Mouse (Mus musculus): ENCODE data around the gene Dnmt3b.

Dnmt3b gene

DNA sequence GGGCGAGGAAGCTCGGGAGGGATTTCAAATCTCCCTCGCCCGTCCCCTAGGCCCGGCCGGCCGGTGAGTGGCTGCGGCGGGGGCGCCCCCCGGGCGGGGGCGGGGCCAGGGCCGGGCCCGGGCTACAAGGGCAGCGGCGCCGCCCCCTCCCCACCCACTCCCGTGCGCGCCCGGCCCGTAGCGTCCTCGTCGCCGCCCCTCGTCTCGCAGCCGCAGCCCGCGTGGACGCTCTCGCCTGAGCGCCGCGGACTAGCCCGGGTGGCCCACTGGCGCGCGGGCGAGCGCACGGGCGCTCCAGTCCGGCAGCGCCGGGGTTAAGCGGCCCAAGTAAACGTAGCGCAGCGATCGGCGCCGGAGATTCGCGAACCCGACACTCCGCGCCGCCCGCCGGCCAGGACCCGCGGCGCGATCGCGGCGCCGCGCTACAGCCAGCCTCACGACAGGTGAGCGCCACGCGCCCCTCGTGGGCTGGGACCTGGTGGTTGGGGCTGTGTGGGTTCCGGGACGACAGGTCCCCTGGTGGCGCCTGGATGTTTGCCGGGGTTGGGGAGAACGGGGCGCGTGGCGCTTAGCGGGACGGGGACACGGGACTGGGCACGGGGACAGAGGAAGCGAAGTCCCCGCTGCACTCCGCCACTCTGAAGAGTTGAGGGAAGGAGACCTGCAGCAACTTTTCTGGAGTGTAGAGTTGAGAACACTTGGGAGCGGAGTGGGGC lies at the start of gene Dnmt3b:
Gene Dnmt3b (plus strand): TSS at position 153 of the 716 bp plus-strand sequence.
- DNase-seq (ENCODE audit: low spot score in 2 of 2): peak; percentile 22 to 26

DNA sequence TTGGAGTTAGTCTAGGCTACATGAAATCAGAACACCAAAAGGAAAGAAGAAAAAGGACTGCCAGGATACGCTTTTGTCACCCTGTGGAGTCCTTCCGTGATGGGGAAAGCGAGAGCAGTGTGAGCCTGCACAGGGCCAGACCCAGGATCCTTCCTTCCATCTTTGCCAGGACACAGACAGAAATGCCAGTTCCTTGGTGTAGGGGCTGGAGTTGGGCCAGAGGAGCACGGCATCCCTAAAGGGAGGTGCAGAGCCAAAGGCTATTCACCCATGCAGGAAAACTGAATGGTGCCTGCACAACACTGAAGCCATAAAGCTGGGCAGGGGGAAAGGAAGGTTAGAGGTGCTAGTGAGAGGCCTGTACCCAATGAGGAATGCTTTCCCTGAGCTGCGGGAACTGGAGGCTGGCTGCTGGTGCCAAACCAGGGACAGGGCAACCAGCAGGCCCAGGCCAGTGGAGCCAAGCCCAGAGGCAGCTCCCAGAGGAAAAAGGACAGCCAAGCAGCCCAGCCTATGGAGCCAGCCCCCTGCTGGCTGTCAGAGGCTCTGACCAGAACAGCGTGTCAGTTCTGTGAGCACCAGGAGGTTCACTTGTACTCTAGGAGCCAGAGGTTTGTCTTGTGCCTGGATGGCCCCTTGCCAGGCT lies 49.1 kb upstream of the Dnmt3b start:
- DNase-seq (ENCODE audit: low spot score in 2 of 2): peak; percentile 19 to 21

DNA sequence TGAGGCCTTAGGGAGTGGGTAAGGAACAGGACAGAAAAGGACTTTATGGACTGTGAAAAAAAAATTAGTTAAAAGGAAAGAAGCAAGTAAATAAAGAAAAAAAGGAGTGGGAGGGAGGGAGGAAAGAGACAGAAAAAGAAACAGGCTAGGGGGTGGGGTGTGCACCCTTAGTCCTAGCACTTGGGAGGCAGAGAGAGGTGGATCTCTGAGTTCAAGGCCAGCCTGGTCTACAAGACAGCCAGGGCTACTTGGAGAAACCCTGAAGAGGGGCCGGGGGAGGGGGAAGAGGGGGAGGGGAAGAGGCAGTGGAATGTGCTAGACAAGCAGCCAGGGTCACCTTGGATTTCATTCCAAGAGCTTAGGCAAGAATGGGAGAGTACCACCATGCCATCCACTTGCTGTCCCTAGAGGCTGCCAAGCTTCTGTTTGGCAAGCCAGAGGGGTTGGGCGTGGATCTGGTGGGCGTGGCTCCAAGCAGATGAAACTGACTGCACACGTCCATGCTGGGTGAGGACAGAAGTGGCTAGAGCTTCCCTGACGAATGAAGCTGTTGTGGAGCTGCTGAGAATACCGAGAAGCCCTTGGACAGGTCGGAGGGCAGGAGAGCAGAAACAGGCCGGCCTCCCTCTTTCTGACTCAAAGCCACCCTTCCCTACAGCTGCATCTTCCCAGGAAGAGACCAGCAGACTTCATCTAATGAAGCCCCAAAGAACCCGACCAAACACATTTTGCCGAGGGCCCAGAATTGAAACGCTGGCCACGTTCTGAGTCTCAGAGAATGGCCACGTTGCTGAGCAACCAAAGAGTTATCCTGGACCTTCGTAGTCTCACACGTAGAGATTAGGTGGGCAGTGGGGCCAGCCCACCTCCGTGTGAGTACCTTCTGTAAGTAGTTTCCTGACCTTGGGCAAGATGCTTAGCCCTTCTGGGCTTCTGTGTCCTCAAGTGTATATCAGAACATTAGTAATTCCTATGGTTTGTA lies 48.3 kb upstream of the Dnmt3b start:
- DNase-seq (ENCODE audit: low spot score in 2 of 2): peak in 1 of 2 experiments; percentile 20

DNA sequence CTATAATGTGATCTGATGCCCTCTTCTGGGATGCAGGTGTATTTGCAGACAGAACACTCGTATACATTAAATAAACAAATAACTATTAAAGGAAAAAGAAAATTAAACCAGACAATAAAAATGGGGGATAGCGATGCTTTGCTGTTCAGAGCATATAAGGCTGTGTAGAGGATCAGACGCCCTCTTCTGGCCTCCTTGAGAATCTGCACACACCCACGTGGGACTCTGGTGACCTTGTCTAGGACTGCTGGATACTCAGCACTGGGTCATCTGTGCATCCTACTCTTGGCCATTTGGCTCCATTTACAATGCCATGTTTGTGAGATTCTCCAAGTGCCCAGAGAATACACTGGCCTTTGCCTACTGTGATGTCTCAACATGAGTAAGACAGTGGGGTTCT lies 45.5 kb upstream of the Dnmt3b start:
- no peak for DNase-seq (ENCODE audit: low spot score in 2 of 2)

DNA sequence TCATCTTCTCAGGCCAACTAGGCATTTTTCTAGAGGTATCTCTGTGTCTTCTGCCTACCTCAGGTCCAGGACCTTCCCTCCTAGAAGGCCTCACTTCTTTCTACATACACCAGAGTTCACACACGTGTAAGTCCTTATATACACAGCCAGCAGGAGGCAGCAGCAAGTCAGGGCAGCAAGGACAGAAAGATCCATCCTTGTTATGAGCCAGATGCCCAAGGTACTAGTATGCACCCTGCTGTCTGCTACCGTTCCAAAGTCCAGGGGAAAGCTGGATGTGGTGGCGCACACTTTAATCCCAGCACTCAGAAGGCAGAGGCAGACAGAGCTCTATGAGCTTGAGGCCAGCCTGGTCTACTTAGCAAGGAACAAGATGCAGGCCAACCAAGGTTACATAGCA lies 42.8 kb upstream of the Dnmt3b start:
- DNase-seq (ENCODE audit: low spot score in 2 of 2): no peak

DNA sequence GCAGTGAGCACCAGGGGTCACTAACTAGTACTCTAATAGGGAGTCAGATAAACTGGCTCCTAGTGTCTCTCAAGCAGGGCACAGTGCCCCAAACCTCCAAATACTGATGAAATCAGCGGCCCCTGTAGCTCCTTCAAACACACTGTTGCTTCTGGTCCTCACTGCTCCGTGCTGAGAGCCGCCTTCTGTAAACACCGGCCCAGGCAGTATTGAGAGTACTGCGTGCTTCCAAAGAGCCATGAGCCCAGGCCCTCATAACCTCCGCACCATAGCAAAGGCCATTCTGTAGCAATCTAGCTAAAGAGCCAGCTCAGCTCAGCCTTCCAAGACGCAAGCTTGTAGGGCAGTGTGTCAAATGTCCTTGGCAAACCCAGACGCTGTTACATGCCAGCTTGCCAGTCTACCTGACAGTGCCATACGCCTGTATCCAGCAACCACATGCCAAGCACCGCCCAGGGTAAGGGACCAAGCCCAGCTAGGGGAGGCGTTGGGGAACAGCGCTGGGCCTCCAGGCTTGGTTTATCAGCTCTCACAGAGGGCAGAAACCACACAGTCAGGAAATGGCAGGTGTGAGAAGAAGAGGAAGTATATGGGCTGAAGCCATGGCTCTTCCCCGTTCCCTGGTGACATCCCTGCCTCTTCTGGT lies 41.3 kb upstream of the Dnmt3b start:
- DNase-seq (ENCODE audit: low spot score in 2 of 2): peak in 1 of 2 experiments; percentile 22

DNA sequence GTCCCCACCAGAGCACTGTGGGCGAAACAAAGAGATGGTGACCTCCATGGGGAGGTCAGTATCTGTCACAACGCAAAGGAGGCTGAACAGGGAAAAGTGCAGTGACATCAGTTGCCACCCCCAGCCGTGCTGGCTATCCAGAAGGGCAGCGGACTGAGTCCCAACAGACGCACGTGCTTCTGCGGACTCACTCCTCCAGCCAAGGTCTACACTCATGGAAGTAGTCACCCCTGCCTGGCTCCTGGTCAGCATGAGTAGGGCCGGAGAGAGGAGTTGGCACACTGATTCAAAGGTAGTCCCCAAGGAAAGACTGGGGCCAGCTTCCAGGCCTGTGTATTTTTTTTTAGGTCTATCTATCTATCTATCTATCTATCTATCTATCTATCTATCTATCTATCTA lies 40.2 kb upstream of the Dnmt3b start:
- DNase-seq (ENCODE audit: low spot score in 2 of 2): no peak

DNA sequence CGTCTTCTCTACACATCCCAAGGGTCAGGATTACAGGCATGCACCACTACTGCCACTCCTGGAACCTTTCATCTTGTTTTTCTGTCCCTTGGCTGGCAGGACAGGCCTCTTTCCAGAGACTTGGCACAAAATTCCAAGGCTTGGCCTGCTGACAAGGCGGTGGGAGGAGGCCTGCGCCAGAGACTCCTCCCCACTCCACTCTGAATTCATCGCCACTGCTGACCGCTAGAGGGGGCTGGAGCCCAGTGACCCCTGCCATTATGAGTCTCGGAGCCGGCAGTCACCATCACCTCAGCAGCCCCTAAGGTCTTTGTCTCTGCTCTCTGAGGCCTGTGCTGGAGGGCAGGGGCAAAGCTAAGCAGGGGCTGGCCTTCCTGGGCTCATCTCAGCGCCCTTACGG lies 39.7 kb upstream of the Dnmt3b start:
- DNase-seq (ENCODE audit: low spot score in 2 of 2): peak; percentile 84

DNA sequence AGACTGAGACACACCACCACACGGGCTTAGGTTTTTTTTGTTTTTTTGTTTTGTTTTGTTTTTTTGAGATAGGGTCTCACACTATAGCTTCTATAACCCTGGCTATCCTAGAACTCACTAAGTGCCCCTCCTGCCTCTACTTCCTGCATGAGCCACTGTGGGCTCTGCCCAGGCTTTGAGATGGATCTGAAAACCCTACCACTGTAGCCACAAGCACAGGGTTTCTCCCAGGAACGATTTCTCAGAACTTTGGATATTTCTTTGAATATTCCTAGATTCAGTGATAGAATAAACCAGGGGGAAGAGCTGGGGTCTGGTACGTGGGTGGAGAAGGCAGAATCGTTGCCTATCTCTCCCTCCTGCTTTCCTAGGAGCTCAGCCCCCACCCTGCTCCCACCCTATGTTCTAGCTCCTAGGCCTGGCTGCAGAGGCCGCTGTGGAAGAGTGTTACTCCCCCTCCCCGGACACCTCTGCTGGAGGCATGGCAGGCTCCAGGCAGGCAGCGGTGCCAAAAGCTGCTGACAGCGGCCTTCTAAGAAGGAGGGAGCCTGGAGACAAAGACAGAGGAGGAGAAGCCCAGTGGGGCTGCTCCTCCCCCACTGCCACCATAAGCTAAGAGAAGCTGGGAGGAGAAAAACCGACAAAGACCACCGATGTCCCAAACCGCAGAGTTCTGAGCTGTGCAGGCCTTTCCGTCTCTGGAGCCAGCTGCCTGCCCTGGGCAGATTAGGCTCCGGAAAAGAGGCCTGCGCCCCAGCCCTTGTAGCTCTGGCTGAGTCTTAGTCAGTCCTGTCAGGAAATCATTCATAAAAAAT lies 38.6 kb upstream of the Dnmt3b start:
- DNase-seq (ENCODE audit: low spot score in 2 of 2): peak; percentile 7 to 19

DNA sequence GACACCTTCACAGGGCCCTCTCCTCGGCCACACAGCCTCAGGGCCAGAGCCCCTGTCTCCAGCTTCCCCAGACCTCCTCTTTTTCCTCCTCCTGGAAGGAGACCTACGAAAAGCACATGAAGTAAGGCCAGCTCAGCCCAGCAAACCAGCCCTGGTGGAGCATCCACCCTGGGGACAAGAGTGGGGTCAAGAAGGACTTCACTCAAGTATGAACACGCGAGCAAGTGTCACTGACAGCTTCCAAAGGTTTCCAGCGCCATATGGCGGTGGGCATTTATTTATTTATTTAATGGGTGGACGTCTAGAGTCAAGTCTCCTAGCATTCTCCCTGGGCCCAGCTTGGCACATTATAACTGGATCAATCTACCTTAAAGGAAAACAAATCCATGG lies 38.0 kb upstream of the Dnmt3b start:
- DNase-seq (ENCODE audit: low spot score in 2 of 2): no peak

DNA sequence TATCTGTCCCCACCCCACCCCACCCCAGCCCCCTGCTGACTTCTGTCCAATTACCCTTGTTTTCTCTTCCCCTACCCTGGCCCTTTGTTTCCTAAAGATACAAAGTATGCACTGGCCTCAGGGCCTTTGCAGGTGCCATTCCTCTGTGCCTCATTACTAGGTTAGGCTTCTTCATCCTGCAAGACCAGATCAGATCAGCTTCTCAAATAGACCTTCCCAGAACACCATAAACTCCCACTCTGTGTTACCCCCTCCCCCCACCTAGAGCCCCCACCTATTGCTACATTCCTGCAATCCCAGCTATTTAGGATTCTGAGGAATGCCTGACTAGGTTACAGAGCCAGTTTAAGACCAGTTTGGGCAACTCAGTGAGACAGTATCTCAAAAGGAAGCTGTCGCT lies 37.5 kb upstream of the Dnmt3b start:
- DNase-seq (ENCODE audit: low spot score in 2 of 2): no peak

DNA sequence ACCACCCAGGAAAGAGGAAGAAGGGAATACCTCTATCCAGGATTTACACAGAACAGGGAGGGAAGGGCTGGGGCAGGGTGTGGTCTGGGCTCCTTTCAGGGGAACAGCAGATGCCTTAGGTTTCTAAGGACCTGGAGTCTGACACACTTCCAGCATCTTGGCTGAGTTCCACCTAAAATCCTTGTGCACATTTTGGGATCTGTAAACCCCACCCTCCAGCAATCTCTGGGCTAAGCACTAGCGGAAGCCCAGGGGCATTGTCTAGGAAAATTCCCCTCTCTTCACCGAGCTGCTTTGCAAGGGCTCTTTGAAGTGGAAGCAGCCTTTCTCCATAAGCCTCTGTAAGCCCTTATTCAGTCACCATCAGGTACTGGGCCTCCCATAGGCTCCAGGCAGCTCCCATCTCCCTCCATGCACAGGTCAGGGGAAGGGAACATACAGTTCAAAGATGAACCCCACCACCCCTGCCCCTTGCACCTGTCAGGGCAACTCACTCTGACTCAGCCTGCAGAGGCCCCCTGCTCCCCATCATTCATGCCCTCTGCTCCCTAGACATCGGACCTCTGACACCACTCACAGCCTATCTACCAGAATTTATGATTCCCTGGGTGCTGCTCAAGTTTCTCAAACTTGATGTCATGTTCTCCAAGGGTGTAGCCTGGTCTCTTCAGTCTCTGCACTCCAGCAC lies 36.5 kb upstream of the Dnmt3b start:
- no peak for DNase-seq (ENCODE audit: low spot score in 2 of 2)

DNA sequence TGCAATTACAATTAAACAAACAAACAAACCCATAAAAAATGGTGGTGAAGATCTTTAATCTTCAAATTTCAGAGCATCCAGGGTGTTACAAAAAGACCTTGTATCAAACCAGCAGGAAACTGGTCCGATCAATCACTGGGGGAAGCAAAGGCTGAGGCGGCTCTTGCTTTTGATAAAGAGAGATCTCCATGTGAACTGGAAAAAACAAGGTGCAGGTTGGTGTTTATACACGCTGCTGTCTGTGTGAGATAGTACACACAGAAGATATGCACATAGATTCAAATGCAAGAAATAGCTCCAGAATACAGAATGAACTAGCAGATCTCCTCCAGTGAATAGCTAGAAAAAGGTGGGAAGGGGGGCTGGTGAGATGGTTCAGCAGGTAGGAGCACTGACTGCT lies 32.4 kb upstream of the Dnmt3b start:
- DNase-seq (ENCODE audit: low spot score in 2 of 2): no peak

DNA sequence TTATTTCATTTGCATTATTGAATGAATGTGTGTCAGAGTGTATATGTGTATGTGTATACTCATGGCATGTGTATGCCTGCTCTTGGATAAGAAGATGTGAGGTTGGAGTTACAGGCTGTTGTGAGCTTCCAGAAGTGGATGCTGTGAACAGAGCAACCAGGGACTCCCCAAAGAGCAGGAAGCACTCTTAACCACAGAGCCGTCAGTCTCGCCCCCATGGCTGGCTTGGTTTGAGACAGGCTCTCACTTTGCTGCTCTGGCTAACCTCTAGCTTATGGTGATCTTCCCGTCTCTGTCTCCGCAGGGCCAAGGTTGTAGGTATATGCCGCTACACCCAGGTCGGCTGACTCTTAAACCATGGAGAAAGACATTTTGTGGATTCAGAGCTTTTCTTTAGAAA lies 30.8 kb upstream of the Dnmt3b start:
- no peak for DNase-seq (ENCODE audit: low spot score in 2 of 2)

DNA sequence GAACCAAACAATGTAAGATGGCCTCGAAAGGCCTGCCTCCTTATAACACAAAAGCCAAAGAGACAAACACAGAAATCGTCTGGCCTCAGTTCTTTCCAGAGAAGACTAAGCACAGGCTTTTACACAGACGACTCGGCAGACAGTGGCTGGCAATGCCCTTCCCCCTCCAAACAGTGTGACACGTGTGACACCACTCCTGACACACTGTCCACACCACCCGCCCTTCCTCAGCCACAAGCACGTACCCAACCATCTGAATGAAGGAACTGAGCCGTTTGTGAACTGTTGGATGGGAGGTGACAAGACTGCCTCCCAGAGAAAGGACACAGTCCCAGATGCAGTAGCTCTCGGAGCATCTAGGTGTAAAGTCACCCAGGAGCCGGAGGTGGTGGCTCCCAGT lies 30.4 kb upstream of the Dnmt3b start:
- DNase-seq (ENCODE audit: low spot score in 2 of 2): no peak

DNA sequence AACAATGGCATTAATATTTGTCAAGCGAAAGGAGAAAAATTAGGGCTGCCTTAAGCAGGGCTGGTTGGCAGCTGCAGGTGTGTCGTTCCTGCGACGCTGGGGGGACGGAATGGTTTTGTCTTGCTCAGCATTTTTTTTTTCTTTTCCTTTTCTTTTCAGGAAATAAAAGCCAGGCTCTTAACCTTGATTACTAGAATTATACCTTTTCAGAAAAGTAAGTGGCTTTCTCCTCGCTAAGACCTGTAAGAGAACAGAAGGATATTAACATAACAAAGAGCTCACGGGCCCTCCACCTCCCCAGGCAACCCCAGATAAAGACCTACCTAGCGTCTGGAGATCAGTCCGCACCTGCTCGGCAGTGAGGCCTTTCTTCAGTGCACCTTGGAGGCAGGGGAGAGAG lies 26.8 kb upstream of the Dnmt3b start:
- no peak for DNase-seq (ENCODE audit: low spot score in 2 of 2)

DNA sequence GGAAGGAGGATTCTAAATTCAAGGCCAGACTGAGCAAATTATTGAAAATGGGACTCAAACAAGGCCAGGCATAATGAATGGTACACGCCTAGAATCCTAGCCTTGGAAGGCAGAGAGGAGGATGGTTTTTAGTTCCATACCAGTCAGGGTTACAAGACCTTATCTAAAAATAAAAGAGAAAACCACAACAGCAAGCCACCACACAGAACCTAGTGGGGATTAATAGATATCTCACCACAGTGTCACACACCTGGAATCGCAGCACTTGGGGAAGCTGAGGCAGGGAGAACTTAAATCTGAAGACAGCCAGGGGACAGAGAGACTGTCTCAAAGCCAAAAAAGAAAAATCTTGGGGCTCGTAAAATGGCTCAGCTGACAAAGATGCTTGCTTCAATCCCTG lies 18.3 kb upstream of the Dnmt3b start:
- DNase-seq (ENCODE audit: low spot score in 2 of 2): no peak

DNA sequence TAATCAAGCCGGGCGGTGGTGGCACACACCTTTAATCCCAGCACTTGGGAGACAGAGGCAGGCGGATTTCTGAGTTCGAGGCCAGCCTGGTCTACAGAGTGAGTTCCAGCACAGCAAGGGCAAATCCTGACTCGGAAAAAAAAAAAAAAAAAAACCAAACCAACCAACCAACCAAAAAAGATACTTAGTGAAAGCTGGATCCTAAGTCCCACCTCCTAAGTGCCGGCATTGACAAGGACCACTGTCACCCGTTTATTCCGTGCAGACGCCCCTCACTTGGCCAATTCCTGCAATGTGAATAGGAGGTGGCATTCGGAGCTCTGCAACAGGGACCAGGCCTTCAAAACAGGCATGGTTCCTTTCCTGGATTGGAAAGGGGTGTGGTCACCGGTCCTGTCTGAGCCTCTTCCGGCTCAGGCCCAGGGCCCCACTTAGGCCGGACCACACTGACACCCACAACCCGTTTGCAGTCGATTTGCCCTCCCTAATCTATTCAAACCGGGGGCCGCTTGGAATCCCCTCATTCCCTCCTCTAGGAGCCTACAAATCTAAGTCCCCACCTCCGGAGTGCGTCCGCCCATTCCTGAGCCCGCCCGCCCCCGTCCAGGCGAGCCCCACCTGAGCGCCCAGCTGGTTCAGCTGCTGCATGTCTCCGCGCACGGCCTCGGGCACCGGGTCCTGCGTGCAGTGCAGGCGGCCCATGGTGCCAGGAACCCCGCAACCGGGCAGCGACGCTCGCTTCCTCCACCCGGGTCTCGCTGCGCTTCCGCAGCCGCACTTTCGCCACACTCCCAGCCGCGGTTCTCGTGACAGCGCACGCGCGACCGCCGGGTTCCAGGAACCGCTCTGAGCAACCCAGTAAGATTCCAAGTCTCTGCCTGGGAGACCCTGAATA lies 17.0 kb upstream of the Dnmt3b start, which contains the start of gene Commd7:
Gene Commd7 (minus strand): TSS at position 806 of the 895 bp plus-strand sequence.
- DNase-seq (ENCODE audit: low spot score in 2 of 2): peak; percentile 85 to 92

DNA sequence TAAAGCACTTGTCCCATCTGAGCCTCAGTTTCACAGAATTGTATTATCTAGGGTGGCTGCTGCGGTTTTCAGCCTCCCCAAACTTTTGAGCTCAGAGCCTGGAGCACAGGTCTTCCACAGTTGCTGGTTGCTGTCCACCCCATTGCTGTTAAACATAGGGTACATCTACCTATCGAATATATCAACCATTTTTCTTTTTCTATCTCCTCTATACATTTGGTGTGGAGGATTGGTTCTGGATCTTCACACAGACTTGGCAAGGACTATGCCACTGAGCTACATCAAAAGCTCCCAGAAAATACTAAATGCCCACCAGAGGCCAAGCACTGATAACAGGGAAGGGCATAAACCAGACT lies 16.4 kb upstream of the Dnmt3b start:
- no peak for DNase-seq (ENCODE audit: low spot score in 2 of 2)

All from frontal cortex, postnatal 36 days (tissue).